Mouse (Mus musculus) forebrain, embryonic 10.5 days (tissue): ENCODE results near the gene Mroh8. TPM values are rescaled to one million over a fixed set of nuclear protein-coding genes. Genes with fewer than 3 reads are reported as not detected.

ENCODE experiments used
- DNase-seq: peaks from one replicate; pipeline ENCODE4 v3.0.0-alpha.2; 2017; ENCODE audit warnings: low spot score; ENCODE audit errors: extremely low spot score
- H3K27ac ChIP-seq: fragments of 300-500 bp; sonication (generic); 2 replicates; pipeline ENCODE4 v1.5.1; 2016; ENCODE audit warnings: mild to moderate bottlenecking
- H3K27me3 ChIP-seq: fragments of 300-500 bp; sonication (generic); 2 replicates; pipeline ENCODE4 v1.6.1; 2016; ENCODE audit warnings: mild to moderate bottlenecking; ENCODE audit not compliant: poor library complexity, severe bottlenecking
- H3K36me3 ChIP-seq: fragments of 300-500 bp; sonication (generic); replicated peaks from 2 replicates; pipeline ENCODE4 v1.6.1; 2016; ENCODE audit warnings: mild to moderate bottlenecking, moderate library complexity
- H3K4me1 ChIP-seq: fragments of 300-500 bp; sonication (generic); 2 replicates; pipeline ENCODE4 v1.6.1; 2016
- H3K4me3 ChIP-seq: fragments of 300-500 bp; sonication (generic); 2 replicates; pipeline ENCODE4 v1.5.1; 2016; ENCODE audit warnings: mild to moderate bottlenecking, moderate library complexity
- H3K9me3 ChIP-seq: fragments of 300-500 bp; sonication (generic); 2 replicates; pipeline ENCODE4 v1.6.1; 2016; ENCODE audit warnings: mild to moderate bottlenecking, moderate library complexity
- WGBS: fragments of 180-500 bp; shearing (Covaris S2); methylation state at CpG from one replicate; pipeline ENCODE4 v1.1.7; 2016; 5-methylcytosine and 5-hydroxymethylcytosine counted together
- polyA plus RNA-seq: library from polyadenylated mRNA; unstranded; fragments of >200 nt; fragmentation: Nextera tagmentation; extraction: Ambion mirVana; gene quantifications from 2 replicates; pipeline ENCODE4 v1.2.1, GENCODE M21; 2016

Gene Mroh8
- polyA plus RNA-seq, result 0.81 and 0.87 TPM in 2 replicates

GRCm38 (mm10) chr2:157279416-157279800 is at the start of gene Mroh8:
TSS of gene Mroh8 (minus strand) at chr2:157279549.
- WGBS, result 0% methylated on average over 32 of the region's 32 CpGs
- DNase-seq, result no peak

GRCm38 (mm10) chr2:157328570-157328969 is 49.2 kb upstream of the Mroh8 start:
- H3K4me1 ChIP-seq, result peaks cover 77% of the 10 kb centered on the region
- peaks cover 64% of the 10 kb centered on the region for H3K36me3 ChIP-seq
- no peaks in the 10 kb centered on the region for H3K27me3 ChIP-seq
- H3K27ac ChIP-seq, result peak overlapping the region; percentile 89
- no peak overlapping the region for H3K4me3 ChIP-seq
- H3K9me3 ChIP-seq, result no peaks in the 10 kb centered on the region
- DNase-seq, result peak; percentile 82
- 11% methylated on average over 11 of the region's 11 CpGs for WGBS

More at GRCm38 (mm10) chr2:157279416-157279800, at the start of gene Mroh8:
- peaks cover 37% of the 10 kb centered on the region for H3K36me3 ChIP-seq
- H3K27me3 ChIP-seq, result no peaks in the 10 kb centered on the region
- peak within 1 kb of the TSS; percentile 83 for H3K4me3 ChIP-seq
- H3K27ac ChIP-seq, result peak within 1 kb of the TSS; percentile 99
- no peaks in the 10 kb centered on the region for H3K9me3 ChIP-seq
- H3K4me1 ChIP-seq, result peaks cover 23% of the 10 kb centered on the region

- WGBS, result 13% methylated on average over 5 of the region's 5 CpGs
- H3K4me3 ChIP-seq, result no peak overlapping the region
- peaks cover 65% of the 10 kb centered on the region for H3K36me3 ChIP-seq
- H3K9me3 ChIP-seq, result no peaks in the 10 kb centered on the region
- peak; percentile 69 for DNase-seq
- H3K27me3 ChIP-seq, result no peaks in the 10 kb centered on the region
- peak overlapping the region; percentile 89 for H3K27ac ChIP-seq
- H3K4me1 ChIP-seq, result peaks cover 75% of the 10 kb centered on the region
These were observed 48.8 kb upstream of the Mroh8 start for GRCm38 (mm10) chr2:157328106-157328505.

- H3K4me3 ChIP-seq, result no peak overlapping the region
- no peaks in the 10 kb centered on the region for H3K27me3 ChIP-seq
- H3K4me1 ChIP-seq, result peaks cover 76% of the 10 kb centered on the region
- H3K36me3 ChIP-seq, result peaks cover 88% of the 10 kb centered on the region
- WGBS, result 87% methylated on average over 2 of the region's 2 CpGs
- DNase-seq, result no peak
- peak overlapping the region; percentile 16 for H3K27ac ChIP-seq
- no peaks in the 10 kb centered on the region for H3K9me3 ChIP-seq
These were observed 45.9 kb upstream of the Mroh8 start for GRCm38 (mm10) chr2:157325238-157325637.

GRCm38 (mm10) chr2:157322029-157322766 is 42.8 kb upstream of the Mroh8 start:
- Histone ChIP-seq H3K27ac (peak overlapping the region; percentile 60), H3K9me3 (no peaks in the 10 kb centered on the region), H3K4me1 (peaks cover 51% of the 10 kb centered on the region), H3K36me3 (peaks cover 98% of the 10 kb centered on the region), H3K27me3 (no peaks in the 10 kb centered on the region), H3K4me3 (no peak overlapping the region)
- DNase-seq, result no peak
- WGBS, result 95% methylated on average over 5 of the region's 5 CpGs

GRCm38 (mm10) chr2:157320886-157321285 is 41.5 kb upstream of the Mroh8 start:
- H3K4me3 ChIP-seq, result no peak overlapping the region
- H3K36me3 ChIP-seq, result peaks cover 98% of the 10 kb centered on the region
- peak overlapping the region; percentile 59; the same call in 1 of the 2 replicates for H3K27ac ChIP-seq
- H3K9me3 ChIP-seq, result no peaks in the 10 kb centered on the region
- no peak for DNase-seq
- H3K4me1 ChIP-seq, result peaks cover 41% of the 10 kb centered on the region
- 38% methylated on average over 5 of the region's 5 CpGs for WGBS
- no peaks in the 10 kb centered on the region for H3K27me3 ChIP-seq

GRCm38 (mm10) chr2:157320135-157320534 is 40.8 kb upstream of the Mroh8 start:
- 89% methylated on average over 8 of the region's 8 CpGs for WGBS
- Histone ChIP-seq H3K27ac (peak overlapping the region; percentile 13; the same call in 1 of the 2 replicates), H3K9me3 (no peaks in the 10 kb centered on the region), H3K27me3 (no peaks in the 10 kb centered on the region), H3K36me3 (peaks cover 98% of the 10 kb centered on the region), H3K4me3 (no peak overlapping the region), H3K4me1 (peaks cover 41% of the 10 kb centered on the region)
- DNase-seq, result no peak

GRCm38 (mm10) chr2:157317220-157317619 is 37.9 kb upstream of the Mroh8 start:
- peak overlapping the region; percentile 6; the same call in 1 of the 2 replicates for H3K27ac ChIP-seq
- no peaks in the 10 kb centered on the region for H3K27me3 ChIP-seq
- H3K36me3 ChIP-seq, result peaks cover 98% of the 10 kb centered on the region
- no peaks in the 10 kb centered on the region for H3K9me3 ChIP-seq
- H3K4me3 ChIP-seq, result no peak overlapping the region
- peaks cover 47% of the 10 kb centered on the region for H3K4me1 ChIP-seq
- no peak for DNase-seq
- 94% methylated on average over 6 of the region's 6 CpGs for WGBS

- H3K27ac ChIP-seq, result peak overlapping the region; percentile 25; the same call in 1 of the 2 replicates
- H3K4me3 ChIP-seq, result no peak overlapping the region
- no peak for DNase-seq
- peaks cover 39% of the 10 kb centered on the region for H3K4me1 ChIP-seq
- H3K27me3 ChIP-seq, result no peaks in the 10 kb centered on the region
- peaks cover 98% of the 10 kb centered on the region for H3K36me3 ChIP-seq
- WGBS, result 94% methylated on average over 14 of the region's 14 CpGs
- no peaks in the 10 kb centered on the region for H3K9me3 ChIP-seq
These were observed 37.1 kb upstream of the Mroh8 start for GRCm38 (mm10) chr2:157316358-157316933.

- Histone ChIP-seq H3K27me3 (no peaks in the 10 kb centered on the region), H3K4me3 (no peak overlapping the region), H3K4me1 (peaks cover 32% of the 10 kb centered on the region), H3K36me3 (peaks cover 98% of the 10 kb centered on the region), H3K9me3 (no peaks in the 10 kb centered on the region), H3K27ac (no peak overlapping the region; the same call in 1 of the 2 replicates)
- 92% methylated on average over 6 of the region's 6 CpGs for WGBS
- DNase-seq, result no peak
These were observed 36.1 kb upstream of the Mroh8 start for GRCm38 (mm10) chr2:157315486-157315885.

GRCm38 (mm10) chr2:157314310-157314709 is 35.0 kb upstream of the Mroh8 start:
- DNase-seq, result no peak
- H3K27me3 ChIP-seq, result no peaks in the 10 kb centered on the region
- peaks cover 24% of the 10 kb centered on the region for H3K4me1 ChIP-seq
- H3K27ac ChIP-seq, result peak overlapping the region; percentile 52; the same call in 1 of the 2 replicates
- H3K4me3 ChIP-seq, result no peak overlapping the region
- 67% methylated on average over 7 of the region's 7 CpGs for WGBS
- peaks cover 99% of the 10 kb centered on the region for H3K36me3 ChIP-seq
- no peaks in the 10 kb centered on the region for H3K9me3 ChIP-seq

GRCm38 (mm10) chr2:157313718-157314117 is 34.4 kb upstream of the Mroh8 start:
- Histone ChIP-seq H3K4me1 (peaks cover 24% of the 10 kb centered on the region), H3K27me3 (no peaks in the 10 kb centered on the region), H3K36me3 (peaks cover 100% of the 10 kb centered on the region), H3K9me3 (no peaks in the 10 kb centered on the region), H3K4me3 (no peak overlapping the region), H3K27ac (peak overlapping the region; percentile 52; the same call in 1 of the 2 replicates)
- no peak for DNase-seq
- WGBS, result 82% methylated on average over 3 of the region's 3 CpGs
